Mouse (Mus musculus) lung, postnatal 36 days (tissue): ENCODE measurements around the gene Hck.

Experiments
- DNase-seq: peaks from one replicate; pipeline ENCODE4 v3.0.0; 2022; ENCODE audit warnings: mixed read lengths

Gene Hck

DNA sequence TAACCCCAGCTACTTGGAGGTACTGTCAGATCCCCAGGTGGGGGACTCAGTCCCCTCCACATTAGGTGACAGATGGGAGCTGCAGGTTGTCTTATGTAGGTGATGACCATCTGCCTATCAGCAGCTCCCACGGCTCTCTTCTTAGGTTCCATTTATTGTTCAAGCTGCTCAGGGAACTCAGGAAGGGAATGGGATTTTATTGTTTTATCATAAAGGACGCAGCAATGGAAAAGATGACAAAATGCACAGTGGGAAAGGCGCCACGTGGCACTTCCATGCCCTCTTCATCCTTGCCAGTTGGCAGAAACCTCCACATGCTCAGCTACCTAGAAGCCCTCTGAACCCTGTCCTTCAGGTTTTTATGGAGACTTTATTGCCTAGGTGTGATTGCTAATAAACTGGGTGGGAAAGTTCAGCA lies 44.8 kb downstream of the Hck start:
- DNase-seq: no peak

GRCm38 (mm10) chr2:153157270-153157669 lies 49.0 kb downstream of the Hck start:
- DNase-seq: no peak

GRCm38 (mm10) chr2:153160133-153160532 lies 51.9 kb downstream of the Hck start:
- DNase-seq: no peak

- peak; percentile 95 for DNase-seq
These were observed 52.8 kb downstream of the Hck start, which contains the start of gene Tm9sf4 for GRCm38 (mm10) chr2:153160844-153161683. Gene Tm9sf4, plus strand, starts transcription at chr2:153161303.

- DNase-seq: no peak
These were observed 53.4 kb downstream of the Hck start for GRCm38 (mm10) chr2:153161684-153162080.

DNA sequence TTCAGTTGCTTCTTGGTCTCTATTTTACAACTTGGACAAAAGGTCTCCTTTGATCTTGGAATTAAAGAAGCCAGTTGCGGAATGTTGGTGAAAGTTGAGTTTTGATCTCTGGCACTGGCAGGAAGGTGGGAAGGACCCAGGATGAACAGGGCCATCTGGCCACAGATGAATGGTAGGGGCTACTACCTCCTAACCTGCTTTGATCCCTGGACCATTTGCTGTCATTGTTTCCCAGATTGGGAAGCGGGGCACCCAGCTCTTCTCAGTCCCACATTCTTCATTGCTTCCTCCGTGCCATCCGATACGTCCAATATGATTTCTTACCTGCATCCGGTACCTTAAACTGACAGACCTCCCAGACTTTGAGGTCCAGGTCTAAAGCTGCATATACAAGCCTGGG lies 58.9 kb downstream of the Hck start:
- no peak for DNase-seq

- DNase-seq: peak; percentile 73
These were observed 60.0 kb downstream of the Hck start for GRCm38 (mm10) chr2:153168134-153168820.

- peak; percentile 64 for DNase-seq
These were observed 62.4 kb downstream of the Hck start for GRCm38 (mm10) chr2:153170490-153171224.

GRCm38 (mm10) chr2:153171966-153172365 lies 63.7 kb downstream of the Hck start:
- no peak for DNase-seq

DNA sequence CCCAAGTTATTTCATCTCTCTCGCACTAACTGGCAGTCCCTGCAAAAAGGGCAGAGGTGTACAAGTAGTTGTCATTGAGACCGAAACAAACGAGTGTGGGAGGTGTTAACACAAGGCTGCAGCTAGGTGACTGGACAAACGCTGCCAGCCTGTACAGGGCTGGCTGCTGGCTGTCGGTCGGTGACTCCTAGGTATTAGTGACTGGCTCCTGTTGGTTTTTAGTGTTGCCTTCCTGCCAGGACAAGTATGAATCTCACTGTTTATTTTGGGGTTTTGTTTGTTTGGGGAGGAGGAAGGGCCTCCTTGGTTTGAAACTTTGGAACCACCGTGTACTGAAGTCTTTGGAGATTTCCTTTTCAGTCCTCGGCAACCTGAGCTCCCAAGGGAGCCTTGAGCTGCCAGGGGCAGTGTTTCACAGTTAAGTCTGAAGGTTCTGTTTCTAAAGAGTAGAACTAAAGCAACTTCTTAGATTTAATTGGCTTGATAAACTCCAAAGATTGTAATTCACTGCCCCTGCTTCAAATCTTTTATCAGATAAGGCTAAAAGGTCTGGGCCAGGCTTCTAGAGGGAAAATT lies 67.8 kb downstream of the Hck start:
- DNase-seq: peak; percentile 16

DNA sequence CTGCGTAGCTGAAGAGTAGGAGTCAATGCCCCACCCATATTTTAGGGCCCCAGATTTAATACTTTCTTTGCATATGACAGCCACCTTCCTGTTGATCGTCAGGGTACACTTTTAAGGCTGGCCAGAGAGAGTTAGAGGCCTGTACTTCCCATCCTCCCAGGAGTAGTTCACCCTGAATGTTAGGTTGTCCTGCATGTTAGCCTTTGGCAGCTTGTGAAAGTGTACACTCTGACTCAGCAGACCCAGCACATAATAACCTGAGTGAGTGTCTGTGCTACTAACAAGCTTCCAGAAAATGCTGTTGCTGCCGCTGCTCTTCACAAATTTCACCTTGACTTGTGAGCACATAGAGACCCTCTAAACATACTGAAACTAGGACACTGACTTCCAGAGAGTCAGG lies 68.9 kb downstream of the Hck start:
- DNase-seq: peak; percentile 22

DNA sequence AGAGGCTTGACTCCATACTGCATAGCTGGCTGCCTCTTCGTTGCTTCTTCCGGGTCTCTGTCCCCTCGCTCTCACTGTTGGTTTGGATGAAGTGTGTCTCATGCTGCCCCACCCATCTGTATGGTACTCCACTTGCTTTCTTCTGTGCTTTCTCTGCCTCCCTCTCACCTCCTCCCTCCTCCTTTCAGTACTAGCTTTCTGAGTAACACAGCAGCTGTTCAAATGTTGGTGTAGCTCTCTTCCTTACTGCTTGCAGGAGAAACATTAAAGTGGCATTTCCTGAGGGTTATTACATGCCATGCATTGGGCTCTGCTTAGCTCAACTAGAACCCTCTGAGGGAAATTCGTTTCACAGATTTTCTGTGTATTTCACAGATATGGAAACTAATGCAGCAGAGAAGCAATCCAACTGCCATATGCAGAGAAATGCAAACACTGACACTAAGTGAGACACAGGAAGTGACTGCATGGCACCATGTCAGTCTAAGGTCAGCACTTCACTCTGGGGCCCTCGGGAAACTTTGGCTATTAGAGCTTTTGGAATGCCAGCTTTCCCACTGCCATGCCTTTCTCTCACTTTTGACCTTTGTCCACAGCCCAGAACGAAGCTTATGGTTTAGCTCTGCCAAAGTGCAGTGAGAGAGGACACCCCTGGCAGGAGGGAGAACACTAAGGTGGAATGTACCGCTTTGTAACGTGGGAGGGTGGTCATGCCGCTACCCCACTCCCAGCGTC lies 71.0 kb downstream of the Hck start:
- no peak for DNase-seq

GRCm38 (mm10) chr2:153179961-153180360 lies 71.7 kb downstream of the Hck start:
- DNase-seq: no peak

DNA sequence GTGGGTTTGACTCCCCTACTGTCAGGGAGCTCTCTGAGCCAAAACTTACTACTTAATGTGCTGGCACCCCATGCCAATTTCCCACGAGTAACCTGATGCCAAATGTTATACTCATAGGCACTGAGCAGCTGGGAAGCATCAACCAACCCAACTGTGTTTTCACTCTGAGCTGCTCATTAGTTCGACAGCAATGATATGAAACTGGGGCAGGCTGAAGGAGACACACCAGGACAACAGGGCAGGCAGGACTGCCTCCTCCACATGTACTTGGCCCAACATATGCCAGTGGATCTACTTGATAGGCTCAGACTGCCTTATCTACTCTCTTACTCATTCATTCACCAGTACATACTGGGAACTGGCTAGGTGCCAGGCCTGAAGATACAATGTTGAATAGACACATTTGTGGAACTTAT lies 77.9 kb downstream of the Hck start:
- peak; percentile 33 for DNase-seq

GRCm38 (mm10) chr2:153187848-153188247 lies 79.6 kb downstream of the Hck start:
- DNase-seq: no peak

GRCm38 (mm10) chr2:153191242-153191641 lies 83.0 kb downstream of the Hck start:
- no peak for DNase-seq

GRCm38 (mm10) chr2:153194255-153194654 lies 86.0 kb downstream of the Hck start:
- DNase-seq: no peak

- peak; percentile 20 for DNase-seq
These were observed 90.2 kb downstream of the Hck start for GRCm38 (mm10) chr2:153198485-153198884.

DNA sequence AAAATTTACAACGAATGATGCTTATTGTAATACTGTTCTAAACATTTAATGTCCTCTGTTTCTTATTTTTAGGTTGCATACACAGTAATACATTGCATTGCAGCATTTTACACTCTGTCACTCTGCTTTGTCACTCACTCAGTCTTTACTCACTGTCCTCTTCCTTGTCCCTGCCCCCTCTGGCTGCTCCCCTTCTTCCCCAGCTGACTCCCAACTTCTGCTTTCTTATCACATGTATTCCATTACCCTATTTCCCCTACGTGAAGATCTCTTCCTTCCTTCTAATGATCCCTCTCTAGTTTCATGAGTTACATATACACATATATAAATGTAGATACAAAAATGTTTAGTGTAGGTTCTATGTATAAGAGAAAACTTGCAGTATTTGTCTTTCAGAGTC lies 90.8 kb downstream of the Hck start:
- peak; percentile 20 for DNase-seq
